Mouse (Mus musculus): Measurements from ENCODE around the gene Prkn. TPM values are rescaled to one million over a fixed set of nuclear protein-coding genes. Genes with fewer than 3 reads are reported as not detected.

The Prkn gene
- polyA plus RNA-seq, 1 experiment: 5.7 TPM

DNA sequence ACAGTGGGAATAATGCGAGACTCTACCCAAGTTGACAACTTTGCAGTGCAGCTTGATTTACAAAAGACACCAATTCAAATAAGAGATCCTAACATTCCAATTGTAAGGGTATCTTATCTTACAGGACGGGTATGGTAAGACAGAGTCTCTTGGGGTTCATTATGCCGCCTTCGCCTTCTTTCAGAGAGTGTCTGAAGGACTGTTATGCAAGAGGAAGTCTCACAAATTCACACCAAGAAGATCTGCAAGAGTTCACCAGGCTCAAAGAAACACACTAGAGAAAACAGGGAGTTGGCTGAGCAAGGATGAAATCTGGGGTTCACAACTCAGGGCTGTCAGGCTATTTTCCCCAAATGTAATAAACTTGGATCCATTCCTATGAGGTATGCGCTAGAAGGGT, 1242.0 kb downstream of the Prkn start:
- no peak for DNase-seq (ENCODE audit: low read depth)
- TF ChIP-seq POLR2A (IDR thresholded peaks at IDR 0.05; ENCODE audit: borderline replicate concordance, extremely low read depth, insufficient read depth, insufficient read length, poor library complexity, severe bottlenecking) (no peak), CTCF (IDR thresholded peaks at IDR 0.05; ENCODE audit: borderline replicate concordance, extremely low read depth, insufficient read depth, insufficient read length) (no peak)

DNA sequence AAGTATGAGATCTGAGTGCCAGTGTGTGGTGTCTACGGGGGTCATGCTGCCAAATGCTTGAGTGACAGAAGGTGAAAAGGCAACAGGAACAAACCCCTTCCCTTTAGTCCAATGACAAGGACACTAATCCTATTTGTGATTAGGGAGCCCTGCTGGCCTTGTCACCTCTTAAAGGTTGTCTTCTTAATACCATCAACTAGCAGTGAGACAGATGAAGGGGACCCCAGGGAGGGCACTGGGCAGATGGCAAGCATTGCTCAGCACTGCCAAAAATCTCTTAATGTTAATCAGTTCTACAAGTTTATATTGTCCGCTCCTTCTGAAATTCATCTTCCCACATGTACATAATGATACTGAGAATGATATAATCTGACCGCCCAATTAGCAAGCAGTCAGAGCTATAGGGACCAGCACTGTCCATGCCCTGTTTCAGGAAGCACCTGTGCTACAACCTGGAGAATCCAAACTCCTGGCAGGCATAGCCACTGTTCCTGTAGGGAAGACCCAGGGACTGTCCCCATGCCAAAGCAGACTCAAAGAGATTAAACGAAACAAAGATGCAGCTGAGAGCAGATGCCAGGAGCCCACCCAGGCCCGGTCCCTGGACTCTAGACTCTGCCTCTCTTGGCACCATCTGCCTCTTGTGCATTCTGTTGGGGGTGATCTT, 1250.2 kb downstream of the Prkn start:
- DNase-seq (ENCODE audit: low read depth): peak; percentile 20
- TF ChIP-seq POLR2A (IDR thresholded peaks at IDR 0.05; ENCODE audit: borderline replicate concordance, extremely low read depth, insufficient read depth, insufficient read length, poor library complexity, severe bottlenecking) (no peak), CTCF (IDR thresholded peaks at IDR 0.05; ENCODE audit: borderline replicate concordance, extremely low read depth, insufficient read depth, insufficient read length) (no peak)

DNA sequence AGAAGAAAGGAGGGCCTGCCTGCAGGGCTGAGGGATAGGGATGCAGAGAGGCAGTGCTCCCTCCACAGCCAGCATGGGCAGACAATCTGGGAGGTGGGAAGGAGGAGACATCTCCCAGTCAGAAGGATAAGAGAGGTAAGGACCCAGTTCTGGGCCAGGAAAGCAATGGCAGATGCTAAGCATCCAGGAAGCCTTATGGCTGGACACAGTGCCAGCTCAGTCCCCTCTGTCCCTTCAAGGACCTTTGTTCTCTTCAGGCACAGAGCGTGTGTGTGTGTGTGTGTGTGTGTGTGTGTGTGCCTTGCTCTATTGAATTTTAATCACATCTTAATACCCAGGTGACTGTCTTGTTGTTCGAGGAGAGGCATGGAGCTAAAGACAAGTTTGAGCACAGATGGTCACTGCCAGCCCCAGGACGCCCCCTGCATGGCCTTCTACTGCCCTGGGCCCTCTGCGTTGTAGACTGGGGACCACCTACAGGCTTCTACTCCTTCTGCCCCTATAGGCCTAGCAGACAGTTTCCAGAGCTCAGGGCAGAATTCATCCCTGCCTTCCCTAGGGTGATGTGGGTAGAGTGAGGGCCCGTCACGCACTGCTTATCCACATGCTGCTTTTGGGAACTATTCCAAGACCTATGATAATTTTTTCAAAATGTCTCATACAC, 1252.8 kb downstream of the Prkn start:
- no peak for DNase-seq (ENCODE audit: low read depth)
- TF ChIP-seq POLR2A (IDR thresholded peaks at IDR 0.05; ENCODE audit: borderline replicate concordance, extremely low read depth, insufficient read depth, insufficient read length, poor library complexity, severe bottlenecking): no peak

DNA sequence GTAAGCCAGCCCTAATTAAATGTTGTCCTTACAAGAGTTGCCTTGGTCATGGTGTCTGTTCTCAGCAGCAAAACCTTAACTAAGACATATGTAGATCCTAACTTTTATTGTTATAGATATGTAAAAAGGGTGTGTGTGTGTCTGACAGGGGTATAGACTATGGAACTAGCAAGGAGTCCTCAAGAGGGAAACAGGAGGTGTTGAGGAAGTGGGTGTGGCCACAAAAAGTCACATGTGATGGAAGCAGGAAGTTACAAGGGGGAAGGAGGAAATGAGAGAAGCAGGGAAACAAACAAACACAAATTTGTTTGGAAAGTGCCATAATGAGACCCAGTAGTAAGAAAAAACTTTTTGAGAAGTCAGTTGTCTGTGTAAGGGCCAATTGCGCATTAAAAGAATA, 1253.8 kb downstream of the Prkn start:
- TF ChIP-seq POLR2A (IDR thresholded peaks at IDR 0.05; ENCODE audit: borderline replicate concordance, extremely low read depth, insufficient read depth, insufficient read length, poor library complexity, severe bottlenecking) (no peak), CTCF (IDR thresholded peaks at IDR 0.05; ENCODE audit: borderline replicate concordance, extremely low read depth, insufficient read depth, insufficient read length) (no peak)
- DNase-seq (ENCODE audit: low read depth): no peak

DNA sequence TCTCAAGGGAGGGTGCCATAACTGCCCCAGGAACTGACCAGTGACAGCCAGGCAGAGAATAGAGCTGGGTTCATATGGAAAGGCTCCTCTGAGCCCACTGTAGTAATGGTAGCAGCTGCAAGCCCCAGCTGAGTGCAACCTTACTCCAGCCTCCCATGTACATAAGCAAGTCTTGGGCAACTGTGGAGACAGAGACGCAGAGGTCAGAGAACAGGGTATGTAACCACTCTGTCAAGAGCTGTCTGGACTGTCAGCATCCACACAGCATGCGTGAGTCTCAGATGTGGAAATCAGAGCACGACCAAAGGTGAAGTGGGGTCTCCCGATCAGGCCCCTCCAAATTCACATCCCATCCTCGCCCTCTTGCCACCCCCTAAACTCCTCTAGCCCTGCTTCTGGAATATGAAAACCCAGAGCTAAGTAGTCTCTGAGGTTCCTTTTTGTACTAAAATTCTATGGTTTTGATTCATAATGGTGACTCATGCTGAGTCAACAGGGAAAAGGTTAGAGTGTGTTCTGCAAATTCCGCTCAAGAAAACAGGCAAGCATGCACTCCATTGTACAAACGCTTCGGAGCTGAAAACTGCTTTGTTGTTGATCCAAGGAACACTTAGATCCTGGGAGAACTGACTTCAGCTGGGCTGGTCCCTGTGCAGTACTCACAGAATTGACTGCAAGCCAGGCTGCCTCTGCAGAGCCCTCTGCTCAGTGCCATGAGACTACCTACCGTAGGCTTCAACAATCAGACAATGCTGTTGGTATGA, 1254.8 kb downstream of the Prkn start:
- DNase-seq (ENCODE audit: low read depth): peak; percentile 35
- TF ChIP-seq CTCF (IDR thresholded peaks at IDR 0.05; ENCODE audit: borderline replicate concordance, extremely low read depth, insufficient read depth, insufficient read length) (no peak), POLR2A (IDR thresholded peaks at IDR 0.05; ENCODE audit: borderline replicate concordance, extremely low read depth, insufficient read depth, insufficient read length, poor library complexity, severe bottlenecking) (no peak)

DNA sequence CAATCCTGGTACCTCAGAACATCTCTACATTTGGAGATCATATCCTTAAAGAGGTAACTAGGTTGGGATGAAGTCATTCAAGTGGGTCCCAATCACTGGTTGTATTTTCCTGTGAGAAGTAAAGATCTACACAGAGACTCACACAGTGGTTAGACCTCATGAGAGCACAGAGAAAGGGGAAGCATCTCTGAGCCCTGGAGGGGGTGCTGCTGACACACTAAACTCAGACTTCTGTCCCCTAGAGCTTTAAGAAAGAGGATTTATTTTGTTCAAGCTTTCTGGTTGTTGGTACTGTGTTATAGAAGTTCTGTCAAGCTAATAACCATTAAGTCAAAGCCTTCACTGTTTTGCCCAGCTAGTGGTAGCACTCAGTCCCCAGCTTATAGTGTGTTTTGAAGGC, 1259.2 kb downstream of the Prkn start:
- DNase-seq (ENCODE audit: low read depth): no peak
- TF ChIP-seq CTCF (IDR thresholded peaks at IDR 0.05; ENCODE audit: borderline replicate concordance, extremely low read depth, insufficient read depth, insufficient read length): no peak
- TF ChIP-seq POLR2A (IDR thresholded peaks at IDR 0.05; ENCODE audit: borderline replicate concordance, extremely low read depth, insufficient read depth, insufficient read length, poor library complexity, severe bottlenecking): no peak

DNA sequence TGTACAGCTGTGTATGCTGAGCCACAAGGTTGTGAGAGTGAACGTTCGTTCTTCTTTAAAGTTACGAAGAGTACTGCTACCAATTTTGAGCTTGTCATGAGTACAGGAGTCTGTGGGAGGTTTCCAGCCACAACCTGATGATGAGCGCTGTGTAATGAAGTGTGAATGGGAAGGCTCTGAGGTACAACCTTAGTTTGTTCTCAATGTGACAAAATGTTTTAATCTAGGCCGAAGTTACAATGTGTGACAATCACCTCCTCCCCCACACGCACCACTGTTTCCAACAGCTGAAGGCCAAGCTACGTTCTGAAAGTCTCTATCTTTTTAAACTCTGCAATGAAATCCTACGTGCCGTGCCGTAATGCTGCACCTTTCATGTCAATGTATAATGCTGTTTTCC, 1262.1 kb downstream of the Prkn start:
- no peak for TF ChIP-seq POLR2A (IDR thresholded peaks at IDR 0.05; ENCODE audit: borderline replicate concordance, extremely low read depth, insufficient read depth, insufficient read length, poor library complexity, severe bottlenecking)
- no peak for TF ChIP-seq CTCF (IDR thresholded peaks at IDR 0.05; ENCODE audit: borderline replicate concordance, extremely low read depth, insufficient read depth, insufficient read length)
- no peak for DNase-seq (ENCODE audit: low read depth)

DNA sequence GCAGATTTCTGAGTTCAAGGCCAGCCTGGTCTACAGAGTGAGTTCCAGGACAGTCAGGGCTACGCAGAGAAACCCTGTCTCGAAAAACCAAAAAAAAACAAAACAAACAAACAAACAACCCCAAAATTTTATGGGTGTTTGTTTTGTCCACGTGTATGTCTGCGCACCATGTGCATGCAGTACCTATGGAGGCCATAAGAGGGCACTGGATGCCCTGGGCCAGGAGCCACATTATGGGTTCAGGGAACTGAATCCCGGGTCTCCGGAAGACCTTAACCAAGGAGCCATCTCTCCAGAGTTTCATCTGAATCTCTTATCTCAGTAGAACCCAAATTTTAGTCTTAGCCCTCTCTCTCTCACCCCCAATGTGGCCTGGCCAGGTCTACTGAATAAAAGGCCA, 1263.6 kb downstream of the Prkn start:
- DNase-seq (ENCODE audit: low read depth): no peak
- TF ChIP-seq POLR2A (IDR thresholded peaks at IDR 0.05; ENCODE audit: borderline replicate concordance, extremely low read depth, insufficient read depth, insufficient read length, poor library complexity, severe bottlenecking) (no peak), CTCF (IDR thresholded peaks at IDR 0.05; ENCODE audit: borderline replicate concordance, extremely low read depth, insufficient read depth, insufficient read length) (peak; percentile 41; the same call in 1 of the 2 replicates)

DNA sequence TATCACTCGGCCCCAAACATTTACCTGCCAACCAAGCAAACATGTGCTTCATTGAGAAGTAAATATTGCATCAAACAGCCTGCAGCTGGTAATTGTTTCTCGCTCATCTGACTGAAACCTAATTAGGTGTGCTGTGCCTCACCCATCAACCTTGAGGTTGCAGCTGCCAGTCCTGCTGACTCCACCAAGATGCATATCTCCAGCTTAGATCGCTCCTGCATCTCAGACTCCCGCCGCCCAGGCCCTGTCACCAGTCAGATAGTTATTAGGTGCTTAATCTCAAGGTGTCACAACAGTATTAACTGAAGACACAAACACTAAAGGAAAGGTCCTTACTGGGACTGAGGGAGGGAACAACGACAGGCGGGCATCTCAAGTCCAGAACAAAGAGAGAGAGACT, 1264.1 kb downstream of the Prkn start:
- TF ChIP-seq POLR2A (IDR thresholded peaks at IDR 0.05; ENCODE audit: borderline replicate concordance, extremely low read depth, insufficient read depth, insufficient read length, poor library complexity, severe bottlenecking): no peak
- no peak for DNase-seq (ENCODE audit: low read depth)

DNA sequence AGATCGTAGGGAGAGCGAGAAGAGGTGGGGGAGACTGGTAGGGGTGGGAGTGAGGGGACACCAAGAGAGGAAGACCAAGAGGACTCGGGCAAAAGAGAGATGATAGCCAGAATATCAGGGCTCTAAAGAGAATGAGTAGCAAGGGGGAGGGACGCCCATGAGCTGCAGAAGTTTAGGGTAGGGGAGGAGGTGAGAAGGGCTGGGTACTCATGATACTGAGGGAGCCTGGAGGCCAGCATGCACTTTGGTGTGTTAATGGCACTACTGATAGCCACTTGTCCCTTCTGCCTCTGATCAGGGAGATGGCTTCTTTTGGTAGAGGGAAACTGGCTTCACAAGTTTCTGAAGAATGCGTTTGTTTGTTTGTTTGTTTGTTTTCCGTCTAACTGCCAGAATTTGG, 1264.5 kb downstream of the Prkn start:
- no peak for TF ChIP-seq CTCF (IDR thresholded peaks at IDR 0.05; ENCODE audit: borderline replicate concordance, extremely low read depth, insufficient read depth, insufficient read length)
- no peak for TF ChIP-seq POLR2A (IDR thresholded peaks at IDR 0.05; ENCODE audit: borderline replicate concordance, extremely low read depth, insufficient read depth, insufficient read length, poor library complexity, severe bottlenecking)

DNA sequence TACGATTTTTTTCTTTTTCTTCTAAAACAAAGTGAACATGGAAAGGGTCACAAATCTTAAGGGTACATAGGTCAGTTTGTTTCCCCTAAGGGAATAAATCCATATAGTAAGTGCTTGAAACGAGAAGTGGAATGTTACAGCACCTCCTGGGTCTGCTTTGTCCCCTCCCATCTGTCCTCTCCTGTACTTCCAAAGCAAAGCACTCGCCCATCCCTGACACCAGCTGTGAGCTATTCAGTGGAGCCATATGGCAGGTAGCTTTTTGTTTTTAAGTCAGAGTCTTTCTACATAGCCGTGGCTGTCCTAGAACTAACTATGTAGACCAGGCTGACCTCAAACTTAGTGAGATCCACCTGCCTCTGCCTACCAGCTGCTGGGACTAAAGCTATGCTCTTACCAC, 1266.1 kb downstream of the Prkn start:
- peak; percentile 72 for DNase-seq (ENCODE audit: low read depth)
- no peak for TF ChIP-seq CTCF (IDR thresholded peaks at IDR 0.05; ENCODE audit: borderline replicate concordance, extremely low read depth, insufficient read depth, insufficient read length)
- no peak for TF ChIP-seq POLR2A (IDR thresholded peaks at IDR 0.05; ENCODE audit: borderline replicate concordance, extremely low read depth, insufficient read depth, insufficient read length, poor library complexity, severe bottlenecking)

More for the DNA sequence above, 1264.5 kb downstream of the Prkn start:
- no peak for DNase-seq (ENCODE audit: low read depth)

Other genes with a start within 250 kb of the Prkn start
- 6.2 and 9.8 TPM in 2 replicates for gene Pacrg, start 73 bp upstream of the Prkn start, polyA plus RNA-seq (2012; rRNA removed)